Mouse (Mus musculus) neural tube, embryonic 11.5 days (tissue): ENCODE results near the gene Cpeb1. TPM values are rescaled to one million over a fixed set of nuclear protein-coding genes. Genes with fewer than 3 reads are reported as not detected.

Experiments used
- ATAC-seq: fragments of 200-750 bp; cut with Nextera tagmentation; 2 replicates; pipeline ENCODE4 v1.8.0; 2017; ENCODE audit warnings: moderate number of reproducible peaks, mild to moderate bottlenecking, moderate TSS enrichment, moderate library complexity; ENCODE audit not compliant: insufficient read depth, low FRiP score, low TSS enrichment
- DNase-seq: peaks from one replicate; pipeline ENCODE4 v3.0.0-alpha.2; 2015; ENCODE audit warnings: low spot score
- H3K27ac ChIP-seq: fragments of 300-500 bp; sonication (generic); 2 replicates; pipeline ENCODE4 v1.5.1; 2014; ENCODE audit warnings: low read depth, mild to moderate bottlenecking, low read length
- H3K27me3 ChIP-seq: fragments of 300-500 bp; sonication (generic); 2 replicates; pipeline ENCODE4 v1.6.1; 2014; ENCODE audit warnings: mild to moderate bottlenecking, low read length, mixed read lengths; ENCODE audit not compliant: control insufficient read depth, insufficient read depth
- H3K36me3 ChIP-seq: fragments of 300-500 bp; sonication (generic); 2 replicates; pipeline ENCODE4 v1.6.1; 2014; ENCODE audit warnings: mild to moderate bottlenecking, low read length, moderate library complexity, mixed read lengths; ENCODE audit not compliant: control insufficient read depth, insufficient read depth
- H3K4me1 ChIP-seq: fragments of 300-500 bp; sonication (generic); 2 replicates; pipeline ENCODE4 v1.6.1; 2014; ENCODE audit warnings: low read length, mixed read lengths; ENCODE audit not compliant: control insufficient read depth, insufficient read depth
- H3K4me2 ChIP-seq: fragments of 300-500 bp; sonication (generic); 2 replicates; pipeline ENCODE4 v1.6.1; 2014; ENCODE audit warnings: low read depth, mild to moderate bottlenecking, moderate library complexity
- H3K4me3 ChIP-seq: fragments of 300-500 bp; sonication (generic); 2 replicates; pipeline ENCODE4 v1.5.1; 2014; ENCODE audit warnings: low read depth, low read length
- H3K9ac ChIP-seq: fragments of 300-500 bp; sonication (generic); 2 replicates; pipeline ENCODE4 v1.6.1; 2014; ENCODE audit warnings: mild to moderate bottlenecking, low read length
- H3K9me3 ChIP-seq: fragments of 300-500 bp; sonication (generic); 2 replicates; pipeline ENCODE4 v1.6.1; 2016; ENCODE audit warnings: low read length; ENCODE audit not compliant: control insufficient read depth
- WGBS: fragments of 180-500 bp; shearing (Covaris S2); extraction: QIAGEN DNeasy Blood & Tissue Kit; methylation state at CpG from one replicate; pipeline ENCODE4 v1.1.7; 2014; 5-methylcytosine and 5-hydroxymethylcytosine counted together
- polyA plus RNA-seq: library from polyadenylated mRNA; unstranded; fragments of >200 nt; fragmentation: Nextera tagmentation; extraction: Ambion mirVana; gene quantifications from 2 replicates; pipeline ENCODE4 v1.2.1, GENCODE M21; 2014

Gene Cpeb1
- polyA plus RNA-seq, 1 experiment from 2014 or later = 1.9 TPM

- no peak overlapping the region for H3K27ac ChIP-seq
- no peak for DNase-seq
Measured at GRCm38 (mm10) chr7:81356975-81357374, 98.3 kb downstream of the Cpeb1 start.

GRCm38 (mm10) chr7:81356360-81356759 is 98.9 kb downstream of the Cpeb1 start:
- 88% methylated on average over 1 of the region's 1 CpGs for WGBS
- Histone ChIP-seq H3K9ac (no peak overlapping the region), H3K4me3 (no peak overlapping the region), H3K9me3 (no peaks in the 10 kb centered on the region), H3K4me2 (no peak overlapping the region), H3K36me3 (no peaks in the 10 kb centered on the region), H3K4me1 (no peaks in the 10 kb centered on the region), H3K27ac (no peak overlapping the region), H3K27me3 (no peaks in the 10 kb centered on the region)
- no peak for ATAC-seq
- DNase-seq = no peak

More at GRCm38 (mm10) chr7:81356975-81357374, 98.3 kb downstream of the Cpeb1 start:
- H3K9me3 ChIP-seq = no peaks in the 10 kb centered on the region
- no peaks in the 10 kb centered on the region for H3K36me3 ChIP-seq
- H3K27me3 ChIP-seq = no peaks in the 10 kb centered on the region
- 85% methylated on average over 7 of the region's 7 CpGs for WGBS
- no peak overlapping the region for H3K4me3 ChIP-seq
- no peak overlapping the region for H3K4me2 ChIP-seq
- H3K4me1 ChIP-seq = no peaks in the 10 kb centered on the region
- ATAC-seq = no peak
- no peak overlapping the region for H3K9ac ChIP-seq

- no peak for DNase-seq
Measured at GRCm38 (mm10) chr7:81355746-81356145, 99.5 kb downstream of the Cpeb1 start.

GRCm38 (mm10) chr7:81351826-81352225 is 103.4 kb downstream of the Cpeb1 start:
- ATAC-seq (no peak), DNase-seq (no peak)
- Histone ChIP-seq H3K27me3 (no peaks in the 10 kb centered on the region), H3K4me2 (no peak overlapping the region), H3K27ac (no peak overlapping the region), H3K9ac (no peak overlapping the region), H3K9me3 (no peaks in the 10 kb centered on the region), H3K4me1 (no peaks in the 10 kb centered on the region), H3K4me3 (no peak overlapping the region), H3K36me3 (no peaks in the 10 kb centered on the region)
- 75% methylated on average over 4 of the region's 4 CpGs for WGBS

More at GRCm38 (mm10) chr7:81355746-81356145, 99.5 kb downstream of the Cpeb1 start:
- H3K9ac ChIP-seq = no peak overlapping the region
- no peaks in the 10 kb centered on the region for H3K27me3 ChIP-seq
- H3K36me3 ChIP-seq = no peaks in the 10 kb centered on the region
- WGBS = 79% methylated on average over 7 of the region's 7 CpGs
- no peak overlapping the region for H3K4me3 ChIP-seq
- H3K4me1 ChIP-seq = no peaks in the 10 kb centered on the region
- H3K4me2 ChIP-seq = no peak overlapping the region
- ATAC-seq = no peak
- H3K27ac ChIP-seq = no peak overlapping the region
- no peaks in the 10 kb centered on the region for H3K9me3 ChIP-seq

GRCm38 (mm10) chr7:81348206-81348605 is 107.1 kb downstream of the Cpeb1 start:
- H3K27me3 ChIP-seq = no peaks in the 10 kb centered on the region
- no peak for ATAC-seq
- no peak overlapping the region for H3K9ac ChIP-seq
- H3K4me1 ChIP-seq = peaks cover 9% of the 10 kb centered on the region
- no peak overlapping the region for H3K4me2 ChIP-seq
- DNase-seq = no peak
- no peaks in the 10 kb centered on the region for H3K9me3 ChIP-seq
- peaks cover 2% of the 10 kb centered on the region; the same call in 1 of the 2 replicates for H3K36me3 ChIP-seq
- H3K4me3 ChIP-seq = no peak overlapping the region
- H3K27ac ChIP-seq = no peak overlapping the region
- 68% methylated on average over 7 of the region's 7 CpGs for WGBS

- Histone ChIP-seq H3K4me2 (peak overlapping the region; percentile 48), H3K4me1 (peaks cover 14% of the 10 kb centered on the region), H3K27me3 (no peaks in the 10 kb centered on the region), H3K27ac (no peak overlapping the region), H3K36me3 (peaks cover 12% of the 10 kb centered on the region), H3K4me3 (peak overlapping the region; percentile 95), H3K9me3 (no peaks in the 10 kb centered on the region), H3K9ac (peak overlapping the region; percentile 69)
- DNase-seq (no peak), ATAC-seq (no peak)
- 61% methylated on average over 15 of the region's 15 CpGs for WGBS
Measured at GRCm38 (mm10) chr7:81345447-81346170, 109.7 kb downstream of the Cpeb1 start.

- ATAC-seq (peak; percentile 93), DNase-seq (peak; percentile 97)
- H3K27me3 ChIP-seq = no peaks in the 10 kb centered on the region
- H3K9ac ChIP-seq = peak within 1 kb of the TSS; percentile 98
- peaks cover 14% of the 10 kb centered on the region for H3K4me1 ChIP-seq
- H3K27ac ChIP-seq = peak within 1 kb of the TSS; percentile 74
- under 1% methylated on average over 79 of the region's 85 CpGs for WGBS
- H3K4me2 ChIP-seq = peak within 1 kb of the TSS; percentile 77
- peak within 1 kb of the TSS; percentile 95 for H3K4me3 ChIP-seq
- no peaks in the 10 kb centered on the region for H3K9me3 ChIP-seq
- peaks cover 19% of the 10 kb centered on the region for H3K36me3 ChIP-seq
Measured at GRCm38 (mm10) chr7:81344544-81345446, 110.5 kb downstream of the Cpeb1 start, which contains the start of gene Rps17. Rps17 (minus strand) TSS chr7:81345254.

- Histone ChIP-seq H3K27me3 (no peaks in the 10 kb centered on the region), H3K4me2 (peak overlapping the region; percentile 77), H3K36me3 (peaks cover 19% of the 10 kb centered on the region), H3K9me3 (no peaks in the 10 kb centered on the region), H3K4me1 (peaks cover 14% of the 10 kb centered on the region), H3K9ac (peak overlapping the region; percentile 98), H3K4me3 (peak overlapping the region; percentile 95), H3K27ac (no peak overlapping the region)
- no peak for DNase-seq
- ATAC-seq = no peak
- WGBS = 16% methylated on average over 10 of the region's 10 CpGs
Measured at GRCm38 (mm10) chr7:81343831-81344230, 111.4 kb downstream of the Cpeb1 start.
